Mouse (Mus musculus): Measurements from ENCODE around the gene Pced1b.

DNA sequence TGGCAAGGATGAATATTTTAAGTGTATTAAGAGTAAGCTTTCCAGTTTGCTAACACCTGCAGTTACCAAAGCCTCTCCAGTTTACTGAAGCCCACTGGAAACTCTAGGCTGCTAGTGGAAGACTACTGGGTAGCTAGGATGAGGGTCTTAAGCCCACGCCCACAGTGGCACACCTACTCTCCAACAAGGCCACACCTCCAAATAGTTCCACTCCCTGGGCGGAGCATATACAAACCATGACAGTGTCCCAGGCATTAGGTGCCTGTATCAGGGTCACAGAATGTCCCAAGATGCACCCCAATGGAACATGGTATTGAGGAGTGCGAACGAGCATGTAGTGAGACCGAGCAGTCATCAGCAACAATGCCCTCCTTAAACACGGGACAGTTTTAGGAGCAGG, 140.9 kb downstream of the Pced1b start:
- TF ChIP-seq CTCF (IDR thresholded peaks at IDR 0.05; ENCODE audit: low read depth, low read length): no peak
- TF ChIP-seq POLR2A (IDR thresholded peaks at IDR 0.05; ENCODE audit: extremely low read depth, insufficient read depth, low read length): no peak
